Mouse (Mus musculus) MEL (cell line): ENCODE data around the gene Cyb5d1. TPM values are rescaled to one million over a fixed set of nuclear protein-coding genes. Genes with fewer than 3 reads are reported as not detected.
"Not testable (repeated sequence)": the region's sequence is repeated elsewhere in the genome, so short reads cannot be mapped to it uniquely, and the experiment has no call there.

ENCODE experiments used
- DNase-seq: peaks from one replicate; pipeline ENCODE4 v3.0.0; 2011; ENCODE audit warnings: low read depth, low spot score
- H3K27ac ChIP-seq: 2 replicates; pipeline ENCODE4 v1.5.1; 2012; ENCODE audit warnings: low read depth, mild to moderate bottlenecking, control low read depth, low read length, moderate library complexity; ENCODE audit not compliant: control insufficient read depth
- H3K27me3 ChIP-seq, 2 experiments: fragments of 150-350 bp in 1 of 2; sonication (generic) in 1 of 2; 2 replicates each; pipeline ENCODE4 v1.6.1; 2012; ENCODE audit warnings: low read length in 2 of 2, mild to moderate bottlenecking in 2 of 2, improper control_type of control experiment in 1 of 2, moderate library complexity in 1 of 2; ENCODE audit not compliant: insufficient read depth in 2 of 2, control insufficient read depth in 1 of 2
- H3K36me3 ChIP-seq, 2 experiments: 2 replicates each; pipeline ENCODE4 v1.6.1; 2012 to 2014; ENCODE audit warnings: low read length in 2 of 2, improper control_type of control experiment in 1 of 2, inconsistent platforms in 1 of 2, mild to moderate bottlenecking in 1 of 2; ENCODE audit not compliant: insufficient read depth in 2 of 2, control insufficient read depth in 1 of 2
- H3K4me1 ChIP-seq, 2 experiments: fragments of 150-350 bp in 1 of 2; sonication (generic) in 1 of 2; 2 replicates each; pipeline ENCODE4 v1.6.1; 2012; ENCODE audit warnings: low read length in 2 of 2, improper control_type of control experiment in 1 of 2, mild to moderate bottlenecking in 1 of 2; ENCODE audit not compliant: insufficient read depth in 2 of 2, control insufficient read depth in 1 of 2
- H3K4me3 ChIP-seq, 2 experiments: fragments of 150-350 bp in 1 of 2; sonication (generic) in 1 of 2; 2 replicates each; pipeline ENCODE4 v1.5.1; 2012; ENCODE audit warnings: low read depth in 2 of 2, low read length in 2 of 2, mild to moderate bottlenecking in 2 of 2, moderate library complexity in 2 of 2, control low read depth in 1 of 2, improper control_type of control experiment in 1 of 2; ENCODE audit not compliant: control insufficient read depth in 1 of 2, insufficient read depth in 1 of 2
- H3K79me2 ChIP-seq: 2 replicates; pipeline ENCODE4 v1.6.1; 2012; ENCODE audit warnings: mild to moderate bottlenecking, low read length, moderate library complexity; ENCODE audit not compliant: control insufficient read depth, poor library complexity, insufficient read depth
- H3K9ac ChIP-seq: 2 replicates; pipeline ENCODE4 v1.6.1; 2012; ENCODE audit warnings: low read depth, mild to moderate bottlenecking, control low read depth, low read length, moderate library complexity; ENCODE audit not compliant: control insufficient read depth, poor library complexity, severe bottlenecking
- H3K9me3 ChIP-seq: fragments of 150-350 bp; sonication (generic); replicated peaks from 2 replicates; pipeline ENCODE4 v1.6.1; 2012; ENCODE audit warnings: mild to moderate bottlenecking, low read length, improper control_type of control experiment, moderate library complexity; ENCODE audit not compliant: insufficient read depth
- BHLHE40 ChIP-seq: IDR thresholded peaks from 2 replicates; pipeline ENCODE4 v1.6.1; 2012; ENCODE audit warnings: low read depth, mild to moderate bottlenecking, inconsistent platforms, low read length, improper control_type of control experiment, borderline replicate concordance
- CHD2 ChIP-seq: IDR thresholded peaks from 2 replicates; pipeline ENCODE4 v1.6.1; 2011; ENCODE audit warnings: low read length, improper control_type of control experiment
- CTCF ChIP-seq, 3 experiments: IDR thresholded peaks in 2 of 3; conservative IDR thresholded peaks in 1 of 3; 2 replicates each; pipeline ENCODE4 v1.5.1; 2011 to 2012; ENCODE audit warnings: low read length in 3 of 3, low read depth in 2 of 3, mild to moderate bottlenecking in 2 of 3, improper control_type of control experiment in 1 of 3, inconsistent platforms in 1 of 3, mixed read lengths in 1 of 3, moderate library complexity in 1 of 3; ENCODE audit not compliant: control insufficient read depth in 1 of 3, insufficient read depth in 1 of 3, poor library complexity in 1 of 3, severe bottlenecking in 1 of 3
- ETS1 ChIP-seq: IDR thresholded peaks from 2 replicates; pipeline ENCODE4 v1.6.1; 2012; ENCODE audit warnings: low read depth, mild to moderate bottlenecking, inconsistent platforms, low read length, improper control_type of control experiment, moderate library complexity
- GABPA ChIP-seq: IDR thresholded peaks from 2 replicates; pipeline ENCODE4 v1.6.1; 2012; ENCODE audit warnings: low read depth, mild to moderate bottlenecking, inconsistent platforms, low read length, improper control_type of control experiment, moderate library complexity
- GATA1 ChIP-seq: IDR thresholded peaks from 2 replicates; pipeline ENCODE4 v1.6.1; 2011; ENCODE audit warnings: low read depth, low read length, improper control_type of control experiment
- HCFC1 ChIP-seq: IDR thresholded peaks from 2 replicates; pipeline ENCODE4 v1.6.1; 2012; ENCODE audit warnings: low read depth, mild to moderate bottlenecking, inconsistent platforms, low read length, improper control_type of control experiment, moderate library complexity
- MYB ChIP-seq: IDR thresholded peaks from 2 replicates; pipeline ENCODE4 v1.6.1; 2011; ENCODE audit warnings: mild to moderate bottlenecking, low read depth, low read length, improper control_type of control experiment
- POLR2AphosphoS2 ChIP-seq: IDR thresholded peaks from 2 replicates; pipeline ENCODE4 v1.6.1; 2011; ENCODE audit warnings: low read length, improper control_type of control experiment
- POLR2AphosphoS5 ChIP-seq: IDR thresholded peaks from 2 replicates; pipeline ENCODE4 v1.6.1; 2012; ENCODE audit warnings: low read depth, borderline replicate concordance, mild to moderate bottlenecking, inconsistent platforms, low read length, moderate library complexity, mixed read lengths
- RAD21 ChIP-seq: IDR thresholded peaks from 2 replicates; pipeline ENCODE4 v1.6.1; 2011; ENCODE audit warnings: mild to moderate bottlenecking, low read depth, low read length, improper control_type of control experiment
- SIN3A ChIP-seq: IDR thresholded peaks from 2 replicates; pipeline ENCODE4 v1.6.1; 2012; ENCODE audit warnings: low read length, improper control_type of control experiment, inconsistent platforms
- SMC3 ChIP-seq: IDR thresholded peaks from 2 replicates; pipeline ENCODE4 v1.6.1; 2011; ENCODE audit warnings: low read depth, low read length, improper control_type of control experiment
- UBTF ChIP-seq: IDR thresholded peaks from 2 replicates; pipeline ENCODE4 v1.6.1; 2012; ENCODE audit warnings: low read depth, mild to moderate bottlenecking, inconsistent platforms, low read length, improper control_type of control experiment, moderate library complexity, borderline replicate concordance; ENCODE audit not compliant: insufficient read depth
- ZC3H11A ChIP-seq: IDR thresholded peaks from 2 replicates; pipeline ENCODE4 v1.6.1; 2012; ENCODE audit warnings: low read depth, mild to moderate bottlenecking, inconsistent platforms, low read length, improper control_type of control experiment
- ZKSCAN1 ChIP-seq: IDR thresholded peaks from 2 replicates; pipeline ENCODE4 v1.6.1; 2012; ENCODE audit warnings: low read depth, mild to moderate bottlenecking, inconsistent platforms, low read length, improper control_type of control experiment, moderate library complexity
- ZMIZ1 ChIP-seq: IDR thresholded peaks from 2 replicates; pipeline ENCODE4 v1.6.1; 2012; ENCODE audit warnings: low read depth, mild to moderate bottlenecking, inconsistent platforms, low read length, improper control_type of control experiment, moderate library complexity
- ZNF384 ChIP-seq: IDR thresholded peaks from 2 replicates; pipeline ENCODE4 v1.6.1; 2012; ENCODE audit warnings: low read depth, mild to moderate bottlenecking, inconsistent platforms, low read length, improper control_type of control experiment
- polyA plus RNA-seq, 2 experiments: library from polyadenylated mRNA; stranded (reverse) in 1 of 2; unstranded in 1 of 2; fragments of >175 nt in 1 of 2; fragments of >200 nt in 1 of 2; gene quantifications; 2 replicates each; pipeline versions ENCODE4 v1.2.1 to v1.2.4; 2012; ENCODE audit warnings: low replicate concordance in 2 of 2, low read depth in 1 of 2; ENCODE audit not compliant: insufficient read length in 2 of 2, insufficient read depth in 1 of 2, missing spikeins in 1 of 2
- total RNA-seq: library from RNA; depleted of rRNA; stranded (reverse); fragments of 300-350 nt; gene quantifications from 2 replicates; pipeline ENCODE4 v1.2.3, GENCODE M21; 2012

The Cyb5d1 gene
- total and polyA plus RNA-seq, 3 experiments: 21.3 to 39.6 TPM; not detected in 1

- no peak for TF ChIP-seq ETS1
- TF ChIP-seq UBTF: no peak
- no peak for TF ChIP-seq MYB
These were observed 373 bp upstream of the Cyb5d1 start (continued) for GRCm38 (mm10) chr11:69395634-69396373.

GRCm38 (mm10) chr11:69394591-69395167 is 752 bp downstream of the Cyb5d1 start:
- H3K9me3 ChIP-seq, H3K4me1 ChIP-seq, H3K79me2 ChIP-seq, H3K36me3 ChIP-seq, H3K27me3 ChIP-seq: not testable (repeated sequence)
- TF ChIP-seq SIN3A: peak; percentile 3; the same call in 1 of the 2 replicates
- Histone ChIP-seq H3K9ac (peak overlapping the region; percentile 78), H3K27ac (peak overlapping the region; percentile 88), H3K4me3 (peak overlapping the region; percentile 52 to 67)
- DNase-seq: peak; percentile 48

DNA sequence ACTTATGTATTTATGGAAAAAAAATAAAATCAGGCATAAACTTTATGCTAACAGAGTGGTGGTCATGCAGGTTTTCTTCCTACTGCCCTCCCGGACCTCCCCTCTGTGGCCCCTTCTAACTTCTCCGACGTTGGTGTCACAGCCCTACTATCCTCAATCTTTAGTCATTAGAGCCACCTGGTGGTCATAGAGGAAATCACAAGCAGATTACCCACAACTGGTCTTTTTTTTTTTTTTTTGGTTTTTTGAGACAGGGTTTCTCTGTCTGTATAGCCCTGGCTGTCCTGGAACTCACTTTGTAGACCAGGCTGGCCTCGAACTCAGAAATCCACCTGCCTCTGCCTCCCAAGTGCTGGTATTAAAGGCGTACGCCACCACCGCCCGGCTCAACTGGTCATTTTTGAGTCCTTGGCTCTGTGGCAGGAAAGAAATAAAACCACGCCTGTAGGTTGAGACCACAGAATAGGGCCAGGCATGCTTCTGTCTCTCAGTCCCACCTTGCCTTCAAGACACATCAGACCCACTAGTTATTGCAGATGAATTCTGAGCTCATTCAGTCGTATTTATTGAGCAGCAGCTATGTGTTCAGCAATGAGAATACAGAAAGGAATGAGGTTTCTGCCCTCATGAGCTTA is 4.9 kb downstream of the Cyb5d1 start:
- no peaks in the 10 kb centered on the region; a peak in 1 of 4 replicates for H3K36me3 ChIP-seq
- H3K4me1 ChIP-seq: no peaks in the 10 kb centered on the region
- H3K9ac ChIP-seq: no peak overlapping the region
- peak; percentile 86 for DNase-seq
- no peak overlapping the region for H3K4me3 ChIP-seq
- H3K27ac ChIP-seq: no peak overlapping the region
- peaks cover 7% of the 10 kb centered on the region for H3K79me2 ChIP-seq
- H3K27me3 ChIP-seq: no peaks in the 10 kb centered on the region
- TF ChIP-seq BHLHE40: no peak
- peak; percentile 92 for TF ChIP-seq SMC3
- peak; percentile 79; the same call in 1 of the 2 replicates for TF ChIP-seq ZKSCAN1
- no peak for TF ChIP-seq GABPA
- no peak for TF ChIP-seq GATA1
- TF ChIP-seq POLR2AphosphoS5: no peak
- peak; percentile 48 to 80 (median 49); a peak in 5 of 6 replicates for TF ChIP-seq CTCF (IDR thresholded peaks at IDR 0.05 in 2 of 3, conservative IDR thresholded peaks at IDR 0.05 in 1 of 3; ENCODE audit: control insufficient read depth in 1 of 3, insufficient read depth in 1 of 3, low read depth in 2 of 3, low read length in 3 of 3, poor library complexity in 1 of 3, severe bottlenecking in 1 of 3)
- TF ChIP-seq POLR2AphosphoS2: no peak
- peak; percentile 57 for TF ChIP-seq SIN3A
- peak; percentile 98 for TF ChIP-seq ZNF384
- TF ChIP-seq ZC3H11A: peak; percentile 96
- peak; percentile 81 for TF ChIP-seq RAD21
- TF ChIP-seq CHD2: no peak
- 0 out of 2 replicates have a peak, but pooled peaks have one; percentile 32 for TF ChIP-seq HCFC1
- no peak for TF ChIP-seq ZMIZ1
- no peaks in the 10 kb centered on the region for H3K9me3 ChIP-seq
